Mouse (Mus musculus) gonadal fat pad, adult 2 months (tissue): ENCODE measurements around the gene 1700009N14Rik. TPM values are rescaled to one million over a fixed set of nuclear protein-coding genes. Genes with fewer than 3 reads are reported as not detected.

Experiments used
- DNase-seq: peaks from one replicate; pipeline ENCODE4 v3.0.0-alpha.2; 2012; ENCODE audit warnings: low read depth
- polyA plus RNA-seq: library from polyadenylated mRNA; depleted of rRNA; stranded (reverse); fragments of >200 nt; gene quantifications from 2 replicates; pipeline ENCODE4 v1.2.3, GENCODE M21; 2012; rRNA removed

1700009N14Rik gene
- 4.0 TPM in 2 replicates for polyA plus RNA-seq

- no peak for DNase-seq
Observed at GRCm38 (mm10) chr4:39450069-39450468, at the start of gene 1700009N14Rik. 1700009N14Rik (plus strand) TSS chr4:39450295.

GRCm38 (mm10) chr4:39437870-39438367 lies 12.2 kb upstream of the 1700009N14Rik start:
- no peak for DNase-seq

GRCm38 (mm10) chr4:39474291-39474690 lies 24.2 kb downstream of the 1700009N14Rik start:
- no peak for DNase-seq

- no peak for DNase-seq
Observed at GRCm38 (mm10) chr4:39486393-39486792, 36.3 kb downstream of the 1700009N14Rik start.

GRCm38 (mm10) chr4:39493596-39493995 lies 43.5 kb downstream of the 1700009N14Rik start:
- DNase-seq = no peak

GRCm38 (mm10) chr4:39495875-39496274 lies 45.8 kb downstream of the 1700009N14Rik start:
- no peak for DNase-seq
